Mouse (Mus musculus): ENCODE data around the gene Gm20831. TPM values are rescaled to one million over a fixed set of nuclear protein-coding genes. Genes with fewer than 3 reads are reported as not detected.

The Gm20831 gene
- polyA plus RNA-seq (2012; rRNA removed), result not detected in 2 replicates

DNA sequence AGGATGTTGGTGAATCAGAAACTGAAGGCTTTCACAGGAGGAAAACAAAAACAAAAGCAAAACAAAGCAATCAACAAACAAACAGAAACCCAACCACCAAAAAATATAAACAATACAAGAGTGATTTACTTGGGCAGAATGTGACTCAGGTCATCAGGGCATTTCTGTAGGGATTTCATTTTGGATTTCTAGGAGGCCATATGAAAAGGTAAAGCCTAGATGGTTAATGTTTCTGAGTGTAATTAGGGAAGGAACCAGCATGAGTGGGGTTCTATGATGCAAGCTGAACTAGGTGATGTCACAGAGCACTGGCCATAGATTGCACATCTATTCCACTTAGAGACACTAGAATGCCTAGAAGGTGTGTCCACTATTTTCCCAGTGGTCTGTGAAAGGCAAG, at the start of gene Gm20831, which contains the start of gene Gm20772:
Gene Gm20831 (plus strand): TSS at position 301 of the 400 bp plus-strand sequence.
Gene Gm20772 (plus strand): TSS at position 301 of the 400 bp plus-strand sequence.

DNA sequence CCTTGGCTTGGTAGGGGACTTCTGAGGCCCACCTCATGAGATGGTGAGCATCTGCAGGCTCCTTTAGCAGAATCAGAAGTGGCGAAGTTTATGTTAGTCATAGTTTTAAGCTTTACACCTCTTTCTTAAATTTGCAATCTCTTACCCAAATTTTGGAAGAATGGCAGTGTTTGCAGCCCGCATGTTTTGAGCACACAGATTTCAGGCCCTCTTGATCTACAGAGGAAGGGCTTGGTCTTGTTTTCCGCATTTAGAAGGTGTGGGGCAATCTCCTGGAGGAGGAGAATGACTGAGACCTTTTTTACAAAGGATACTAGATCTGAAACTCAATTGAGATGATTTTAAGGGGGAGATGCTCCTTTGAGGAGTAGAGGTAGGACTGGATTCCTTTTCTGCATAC, 28.4 kb upstream of the Gm20831 start, which contains the start of gene Gm21904:
Gene Gm21904 (minus strand): TSS at position 101 of the 400 bp plus-strand sequence.

DNA sequence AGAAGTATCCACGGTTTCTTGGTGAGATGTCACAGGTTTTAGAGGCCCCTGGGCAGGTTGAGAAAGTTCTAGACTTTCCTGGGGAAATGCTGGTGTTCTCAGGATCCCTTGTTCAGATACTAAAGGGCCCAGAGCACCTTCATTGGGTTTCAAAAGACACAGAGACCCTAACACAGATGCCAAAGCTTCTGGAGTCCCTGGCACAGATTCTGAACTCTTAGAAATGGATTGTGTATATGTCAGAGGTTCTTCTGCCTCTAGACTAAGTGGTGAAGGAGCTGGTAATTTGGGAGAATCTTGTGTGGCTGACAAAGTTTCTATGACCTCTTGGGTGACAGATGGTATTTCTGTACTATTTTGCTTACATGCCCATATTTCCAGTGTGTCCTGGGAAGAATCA, 62.7 kb downstream of the Gm20831 start, which contains the start of gene Srsy:
Gene Srsy (minus strand): TSS at position 101 of the 400 bp plus-strand sequence.

Other genes starting within 250 kb of the Gm20831 start
- gene Gm21904, start 28.5 kb upstream of the Gm20831 start, polyA plus RNA-seq (2012; rRNA removed), result not detected in 2 replicates
- gene Gm20772, start within 50 bp of the Gm20831 start, polyA plus RNA-seq (2012; rRNA removed), result not detected in 2 replicates
- gene Srsy, start 62.6 kb downstream of the Gm20831 start, polyA plus RNA-seq (2012; rRNA removed), result not detected in 2 replicates
- gene Gm21764, start 187.1 kb downstream of the Gm20831 start, polyA plus RNA-seq (2012; rRNA removed), result not detected in 2 replicates
- not detected in 2 replicates for gene Ssty1, start 214.4 kb downstream of the Gm20831 start, polyA plus RNA-seq (2012; rRNA removed)